Mouse (Mus musculus) midbrain, embryonic 14.5 days (tissue): ENCODE data around the gene Myl12a. TPM values are rescaled to one million over a fixed set of nuclear protein-coding genes. Genes with fewer than 3 reads are reported as not detected.

Experiments
- ATAC-seq: fragments of 200-750 bp; cut with Nextera tagmentation; 2 replicates; pipeline ENCODE4 v1.8.0; 2017; ENCODE audit warnings: moderate number of reproducible peaks, moderate library complexity; ENCODE audit not compliant: low FRiP score, low TSS enrichment
- DNase-seq: peaks from one replicate; pipeline ENCODE4 v3.0.0-alpha.2; 2015
- H3K27ac ChIP-seq: fragments of 300-500 bp; sonication (generic); replicated peaks from 2 replicates; pipeline ENCODE4 v1.5.1; 2014; ENCODE audit warnings: mild to moderate bottlenecking, low read depth, low read length, moderate library complexity
- H3K27me3 ChIP-seq: fragments of 300-500 bp; sonication (generic); 2 replicates; pipeline ENCODE4 v1.6.1; 2014; ENCODE audit warnings: low read length, control low read depth, mixed read lengths; ENCODE audit not compliant: control insufficient read depth, insufficient read depth
- H3K36me3 ChIP-seq: fragments of 300-500 bp; sonication (generic); 2 replicates; pipeline ENCODE4 v1.6.1; 2014; ENCODE audit warnings: low read length, control low read depth; ENCODE audit not compliant: control insufficient read depth, insufficient read depth
- H3K4me1 ChIP-seq: fragments of 300-500 bp; sonication (generic); 2 replicates; pipeline ENCODE4 v1.6.1; 2014; ENCODE audit warnings: mild to moderate bottlenecking, antibody characterized with exemption, low read length, control low read depth; ENCODE audit not compliant: control insufficient read depth, insufficient read depth
- H3K4me2 ChIP-seq: fragments of 300-500 bp; sonication (generic); 2 replicates; pipeline ENCODE4 v1.6.1; 2014; ENCODE audit warnings: mild to moderate bottlenecking, low read length, moderate library complexity
- H3K4me3 ChIP-seq: fragments of 300-500 bp; sonication (generic); replicated peaks from 2 replicates; pipeline ENCODE4 v1.5.1; 2014; ENCODE audit warnings: low read depth, low read length
- H3K9ac ChIP-seq: fragments of 300-500 bp; sonication (generic); replicated peaks from 2 replicates; pipeline ENCODE4 v1.6.1; 2014; ENCODE audit warnings: mild to moderate bottlenecking, low read length, moderate library complexity
- H3K9me3 ChIP-seq: fragments of 300-500 bp; sonication (generic); 2 replicates; pipeline ENCODE4 v1.6.1; 2016; ENCODE audit warnings: low read length, control low read depth, mixed read lengths; ENCODE audit not compliant: control insufficient read depth
- WGBS: fragments of 180-500 bp; shearing (Covaris S2); extraction: QIAGEN DNeasy Blood & Tissue Kit; methylation state at CpG from one replicate; pipeline ENCODE4 v1.1.7; 2014; 5-methylcytosine and 5-hydroxymethylcytosine counted together
- polyA plus RNA-seq: library from polyadenylated mRNA; unstranded; fragments of >200 nt; fragmentation: Nextera tagmentation; extraction: Ambion mirVana; gene quantifications from 2 replicates; pipeline ENCODE4 v1.2.1, GENCODE M21; 2014

Myl12a gene
- polyA plus RNA-seq, 1 experiment from 2014 or later, result 109 TPM

DNA sequence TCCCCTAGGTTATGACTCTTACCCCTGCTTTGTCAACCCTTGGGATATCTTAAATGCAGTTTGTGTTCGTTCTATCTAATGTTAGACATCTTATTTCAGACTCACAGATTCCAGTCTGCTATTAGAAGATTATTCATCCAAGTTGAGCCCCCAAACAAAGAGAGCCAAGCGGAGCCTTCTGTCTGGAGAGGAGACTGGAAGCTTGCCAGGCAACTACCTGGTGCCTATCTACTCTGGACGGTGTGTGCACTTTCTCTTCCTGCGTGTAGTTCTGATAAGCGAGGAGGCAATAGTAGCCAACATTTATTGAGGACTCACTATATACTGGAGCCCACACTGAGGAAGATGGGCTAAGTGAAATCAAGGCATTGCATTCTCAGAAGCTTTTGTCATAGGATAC lies 31.8 kb upstream of the Myl12a start:
- ATAC-seq (no peak), DNase-seq (no peak)
- Histone ChIP-seq H3K4me2 (no peak overlapping the region), H3K9me3 (no peaks in the 10 kb centered on the region), H3K27ac (no peak overlapping the region), H3K9ac (no peak overlapping the region), H3K4me3 (no peak overlapping the region), H3K36me3 (no peaks in the 10 kb centered on the region), H3K4me1 (peaks cover under 1% of the 10 kb centered on the region; the same call in 1 of the 2 replicates), H3K27me3 (no peaks in the 10 kb centered on the region)
- WGBS, result 85% methylated on average over 5 of the region's 5 CpGs

GRCm38 (mm10) chr17:71032719-71033118 lies 30.0 kb upstream of the Myl12a start:
- WGBS, result 90% methylated on average over 10 of the region's 10 CpGs
- Histone ChIP-seq H3K27ac (no peak overlapping the region), H3K9ac (no peak overlapping the region), H3K4me2 (no peak overlapping the region), H3K36me3 (no peaks in the 10 kb centered on the region), H3K27me3 (no peaks in the 10 kb centered on the region), H3K9me3 (no peaks in the 10 kb centered on the region), H3K4me1 (no peaks in the 10 kb centered on the region), H3K4me3 (no peak overlapping the region)
- no peak for ATAC-seq
- no peak for DNase-seq

GRCm38 (mm10) chr17:71027186-71027585 lies 24.5 kb upstream of the Myl12a start:
- Histone ChIP-seq H3K27ac (no peak overlapping the region), H3K27me3 (no peaks in the 10 kb centered on the region), H3K4me2 (no peak overlapping the region), H3K4me1 (no peaks in the 10 kb centered on the region), H3K36me3 (no peaks in the 10 kb centered on the region), H3K9ac (no peak overlapping the region), H3K9me3 (no peaks in the 10 kb centered on the region), H3K4me3 (no peak overlapping the region)
- DNase-seq (no peak), ATAC-seq (no peak)
- 94% methylated on average over 3 of the region's 3 CpGs for WGBS

- Histone ChIP-seq H3K9ac (no peak overlapping the region), H3K4me2 (no peak overlapping the region), H3K9me3 (no peaks in the 10 kb centered on the region), H3K4me3 (no peak overlapping the region), H3K27me3 (no peaks in the 10 kb centered on the region), H3K4me1 (no peaks in the 10 kb centered on the region), H3K36me3 (no peaks in the 10 kb centered on the region), H3K27ac (no peak overlapping the region)
- ATAC-seq (no peak), DNase-seq (no peak)
- 77% methylated on average over 8 of the region's 8 CpGs for WGBS
These were observed 23.2 kb upstream of the Myl12a start for GRCm38 (mm10) chr17:71025922-71026321.

DNA sequence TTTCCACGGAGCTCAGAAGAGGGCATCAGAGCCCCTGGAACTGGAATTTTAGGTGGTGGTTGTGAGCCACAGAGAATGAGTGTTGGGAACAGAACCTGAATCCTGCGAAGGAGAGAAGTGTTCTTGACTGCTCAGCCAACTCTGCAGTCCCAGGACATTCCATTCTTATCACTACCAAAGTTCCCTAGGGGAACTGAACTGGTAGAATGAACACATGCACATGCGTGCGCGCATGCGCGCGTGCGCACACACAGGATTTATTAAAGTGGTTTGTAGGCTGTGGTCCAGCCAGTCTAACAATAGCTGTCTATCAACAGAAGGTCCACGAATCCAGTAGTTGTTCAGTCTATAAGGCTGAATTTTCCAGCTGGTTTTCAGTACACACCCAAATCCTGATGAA lies 21.4 kb upstream of the Myl12a start:
- Histone ChIP-seq H3K4me3 (no peak overlapping the region), H3K9ac (no peak overlapping the region), H3K9me3 (no peaks in the 10 kb centered on the region), H3K27ac (no peak overlapping the region), H3K4me1 (no peaks in the 10 kb centered on the region), H3K4me2 (no peak overlapping the region), H3K27me3 (no peaks in the 10 kb centered on the region), H3K36me3 (no peaks in the 10 kb centered on the region)
- WGBS, result 94% methylated on average over 10 of the region's 10 CpGs
- ATAC-seq (no peak), DNase-seq (no peak)

- H3K9me3 ChIP-seq, result no peaks in the 10 kb centered on the region
- H3K27me3 ChIP-seq, result no peaks in the 10 kb centered on the region
- H3K4me3 ChIP-seq, result no peak overlapping the region
- no peak overlapping the region for H3K4me2 ChIP-seq
- no peaks in the 10 kb centered on the region for H3K4me1 ChIP-seq
- H3K36me3 ChIP-seq, result no peaks in the 10 kb centered on the region
- H3K9ac ChIP-seq, result no peak overlapping the region
- ATAC-seq, result no peak
- no peak for DNase-seq
- no peak overlapping the region for H3K27ac ChIP-seq
- WGBS, result 91% methylated on average over 13 of the region's 13 CpGs
These were observed 20.2 kb upstream of the Myl12a start for GRCm38 (mm10) chr17:71022841-71023240.

GRCm38 (mm10) chr17:71019860-71020259 lies 17.2 kb upstream of the Myl12a start:
- H3K27me3 ChIP-seq, result no peaks in the 10 kb centered on the region
- H3K27ac ChIP-seq, result no peak overlapping the region
- DNase-seq (no peak), ATAC-seq (no peak)
- no peak overlapping the region for H3K9ac ChIP-seq
- 62% methylated on average over 9 of the region's 9 CpGs for WGBS
- H3K9me3 ChIP-seq, result no peaks in the 10 kb centered on the region
- H3K36me3 ChIP-seq, result no peaks in the 10 kb centered on the region
- no peak overlapping the region for H3K4me2 ChIP-seq
- no peaks in the 10 kb centered on the region for H3K4me1 ChIP-seq
- no peak overlapping the region for H3K4me3 ChIP-seq

- Histone ChIP-seq H3K4me2 (no peak overlapping the region), H3K9me3 (no peaks in the 10 kb centered on the region), H3K36me3 (no peaks in the 10 kb centered on the region), H3K4me1 (no peaks in the 10 kb centered on the region), H3K4me3 (no peak overlapping the region), H3K27me3 (no peaks in the 10 kb centered on the region), H3K9ac (no peak overlapping the region), H3K27ac (no peak overlapping the region)
- 22% methylated on average over 6 of the region's 6 CpGs for WGBS
- ATAC-seq, result no peak
- DNase-seq, result no peak
These were observed 16.6 kb upstream of the Myl12a start for GRCm38 (mm10) chr17:71019309-71019655.

GRCm38 (mm10) chr17:71018616-71019308 lies 16.1 kb upstream of the Myl12a start:
- no peak overlapping the region for H3K4me3 ChIP-seq
- no peak for ATAC-seq
- no peaks in the 10 kb centered on the region for H3K4me1 ChIP-seq
- H3K9me3 ChIP-seq, result no peaks in the 10 kb centered on the region
- 82% methylated on average over 15 of the region's 15 CpGs for WGBS
- no peaks in the 10 kb centered on the region for H3K27me3 ChIP-seq
- no peaks in the 10 kb centered on the region for H3K36me3 ChIP-seq
- no peak overlapping the region for H3K4me2 ChIP-seq
- no peak overlapping the region for H3K27ac ChIP-seq
- no peak for DNase-seq
- H3K9ac ChIP-seq, result no peak overlapping the region
